Mouse (Mus musculus) olfactory bulb, adult 2 months (tissue): ENCODE measurements around the gene Eif2ak3.

Experiments used
- CTCF ChIP-seq: fragments of 200-500 bp; IDR thresholded peaks from 2 replicates; pipeline ENCODE4 v1.5.1; 2012; ENCODE audit warnings: low read depth, mild to moderate bottlenecking, low read length, moderate library complexity; ENCODE audit not compliant: insufficient read depth
- POLR2A ChIP-seq: fragments of 200-500 bp; IDR thresholded peaks from 2 replicates; pipeline ENCODE4 v1.6.1; 2012; ENCODE audit warnings: mild to moderate bottlenecking, low read depth, low read length, moderate library complexity; ENCODE audit not compliant: insufficient read depth

- no peak for TF ChIP-seq POLR2A
- no peak for TF ChIP-seq CTCF
Measured at GRCm38 (mm10) chr6:70853371-70853770, 9.1 kb downstream of the Eif2ak3 start.
